Mouse (Mus musculus) Muller cell, postnatal 12 days (primary cell): ENCODE results near the gene Col18a1.
A peak's percentile ranks its signal among the peaks of the same experiment; 100 is the strongest.

Experiments
- DNase-seq: peaks from one replicate; pipeline ENCODE4 v3.0.0-alpha.2; 2015; ENCODE audit errors: inconsistent ontology term

The Col18a1 gene

DNA sequence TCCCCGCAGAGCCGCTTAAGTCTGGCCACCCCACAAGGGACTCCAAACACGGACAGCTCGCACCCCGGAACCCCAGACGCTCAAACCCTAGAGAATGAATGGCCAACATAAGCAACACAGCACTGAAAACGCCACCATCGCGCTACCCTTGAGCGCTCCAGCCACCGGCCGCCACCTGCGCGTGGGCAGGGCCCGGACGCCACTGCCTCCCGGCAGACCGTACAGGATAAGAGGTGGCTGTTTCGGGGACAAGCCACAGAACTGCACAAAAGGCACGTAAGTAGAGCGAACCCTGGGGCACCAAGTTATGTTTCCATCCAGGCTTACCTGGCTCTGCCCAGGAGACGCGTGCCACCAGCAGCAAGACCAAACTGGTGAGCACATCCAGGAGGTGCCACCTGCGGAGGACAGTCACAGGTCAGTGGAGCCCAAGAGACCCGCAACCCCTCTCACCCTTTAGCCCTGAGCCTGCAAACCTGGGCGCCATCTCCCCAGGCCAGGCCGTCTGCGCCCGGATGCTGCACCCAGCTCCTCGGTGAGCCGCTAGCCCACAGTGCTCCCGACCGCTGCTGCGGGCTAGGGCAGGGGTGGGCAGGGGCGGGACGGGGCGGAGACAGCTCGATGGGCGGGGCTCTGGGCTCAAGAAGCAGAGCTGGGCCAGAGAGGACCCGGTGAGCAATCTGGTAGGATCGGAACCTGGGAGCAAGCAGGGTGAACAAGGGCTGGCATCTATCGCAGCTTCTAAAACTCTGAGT lies at the start of gene Col18a1:
Gene Col18a1, minus strand, starts transcription at position 586 of the 755 bp plus-strand sequence.
- peak; percentile 87 for DNase-seq

- no peak for DNase-seq
These were observed 49.3 kb upstream of the Col18a1 start for GRCm38 (mm10) chr10:77215641-77216040.

DNA sequence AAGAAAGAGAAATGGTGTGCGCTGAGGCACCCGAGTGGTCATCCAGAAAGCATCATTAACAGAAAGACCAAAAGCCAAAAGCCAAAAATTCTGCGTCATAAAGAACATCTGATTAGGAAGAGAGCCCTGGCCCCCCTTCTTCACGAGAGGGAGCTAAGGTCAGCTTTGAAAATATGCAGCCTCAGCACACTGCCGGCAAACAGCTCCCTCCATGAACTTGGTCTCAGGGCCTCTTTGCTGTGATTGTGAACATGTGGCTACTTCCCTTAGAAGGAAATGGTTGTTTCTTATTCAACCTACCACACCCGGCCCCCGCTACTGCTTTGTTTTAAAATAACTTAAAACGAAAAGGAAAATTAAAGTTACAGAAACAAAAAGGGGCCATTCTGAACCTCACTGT lies 48.2 kb upstream of the Col18a1 start:
- DNase-seq: no peak

DNA sequence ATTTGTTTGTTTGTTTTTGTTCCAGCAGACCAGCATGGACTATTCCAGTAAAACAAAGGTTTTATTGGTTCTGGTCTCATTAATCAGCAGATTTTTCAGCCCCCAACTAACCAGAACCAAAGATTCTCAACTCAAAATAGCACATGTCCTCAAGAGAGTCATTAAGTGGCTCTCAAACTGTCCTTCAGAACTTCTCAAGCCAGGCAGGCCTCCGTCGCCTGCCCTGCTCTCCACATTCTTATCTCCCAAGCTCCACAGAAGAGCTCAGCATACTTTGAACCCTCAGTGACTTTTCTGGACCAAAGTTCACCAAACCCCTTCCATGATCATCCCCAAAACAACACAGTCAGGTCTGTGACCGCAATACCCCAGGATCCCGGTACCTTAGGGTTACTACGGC lies 47.1 kb upstream of the Col18a1 start:
- no peak for DNase-seq

GRCm38 (mm10) chr10:77212354-77213120 lies 46.2 kb upstream of the Col18a1 start:
- DNase-seq: peak; percentile 37

DNA sequence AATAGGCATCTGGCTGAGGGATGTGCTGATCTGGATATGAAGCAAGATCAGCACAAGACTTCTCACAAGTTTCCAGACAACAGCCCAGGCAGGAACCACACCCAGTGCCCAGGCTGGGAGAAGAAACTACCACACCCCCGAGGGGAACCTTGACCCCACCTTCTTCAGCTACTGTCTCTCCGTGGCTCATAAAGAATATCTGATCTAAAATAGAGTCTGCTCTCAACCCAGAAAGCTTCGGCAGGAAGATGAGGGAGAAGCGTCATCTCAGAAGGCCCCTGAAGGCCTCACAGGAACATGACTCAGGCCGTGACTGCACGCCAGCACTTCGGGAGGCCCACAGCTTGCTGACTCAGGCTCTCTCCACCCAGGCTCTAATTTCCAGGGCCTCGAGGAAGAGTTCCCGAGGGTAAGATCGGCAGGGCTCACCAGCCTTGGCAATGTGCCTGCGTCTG lies 44.8 kb upstream of the Col18a1 start:
- DNase-seq: peak; percentile 73

DNA sequence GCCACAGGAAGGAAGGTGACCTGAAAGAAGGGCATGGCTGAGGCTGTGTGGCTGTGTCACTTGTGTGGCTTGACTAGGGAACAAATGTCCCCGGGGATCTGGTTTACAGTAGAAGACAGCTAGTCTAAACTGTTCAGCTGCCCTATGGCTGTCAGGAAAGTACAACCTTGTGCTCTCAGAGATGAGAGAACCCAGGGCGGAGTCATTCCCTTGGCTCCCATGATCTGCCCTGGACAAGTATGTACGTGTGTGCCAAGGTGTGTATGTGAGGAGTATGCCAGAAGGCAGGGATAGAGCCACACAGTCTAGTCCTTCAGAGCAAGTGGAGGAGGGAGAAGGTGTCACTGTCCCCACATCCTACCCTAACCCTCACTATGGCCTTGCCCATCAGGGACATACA lies 44.3 kb upstream of the Col18a1 start:
- DNase-seq: no peak

- DNase-seq: no peak
These were observed 42.9 kb upstream of the Col18a1 start for GRCm38 (mm10) chr10:77209261-77209660.

GRCm38 (mm10) chr10:77206565-77207079 lies 40.3 kb upstream of the Col18a1 start:
- DNase-seq: peak; percentile 88

DNA sequence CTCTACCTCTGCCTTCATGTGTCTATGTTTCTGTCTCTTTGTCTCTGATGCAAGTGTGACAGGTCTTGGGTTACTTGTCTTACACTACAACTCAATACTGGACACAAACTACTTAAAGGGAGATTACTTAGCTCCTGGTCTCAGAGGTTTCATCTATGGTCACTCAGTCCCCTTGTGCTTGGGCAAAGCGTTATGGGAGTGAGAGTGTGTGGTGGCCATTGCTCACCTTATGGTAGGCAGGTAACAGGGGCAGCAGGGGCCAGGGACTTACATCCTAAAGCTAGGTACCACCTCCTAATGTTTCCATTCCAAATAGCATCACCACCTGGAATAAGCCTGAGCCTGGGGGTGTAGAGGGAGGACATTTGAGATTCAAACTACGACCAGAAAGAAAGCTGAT lies 39.8 kb upstream of the Col18a1 start:
- no peak for DNase-seq

- no peak for DNase-seq
These were observed 37.6 kb upstream of the Col18a1 start for GRCm38 (mm10) chr10:77203960-77204359.

- DNase-seq: peak; percentile 85
These were observed 35.6 kb upstream of the Col18a1 start for GRCm38 (mm10) chr10:77201919-77202318.

DNA sequence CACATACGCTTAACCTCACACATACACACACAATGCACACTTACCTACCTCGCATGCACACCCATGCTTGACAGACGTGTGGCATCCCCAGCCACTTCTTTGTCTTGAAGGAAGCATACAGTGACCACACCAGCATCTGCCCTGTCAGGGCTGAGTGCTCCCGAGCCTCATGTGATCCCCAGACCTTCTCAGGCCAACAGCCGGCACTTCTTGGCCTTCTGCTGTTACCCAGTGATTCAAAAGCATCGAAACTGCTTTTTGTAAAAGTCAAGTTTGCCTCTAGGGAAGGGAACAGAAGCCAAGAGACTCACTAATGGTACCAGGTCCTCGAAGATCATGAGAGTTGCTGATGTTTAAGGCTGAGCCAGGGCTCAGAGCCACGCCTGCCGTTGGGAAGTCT lies 33.9 kb upstream of the Col18a1 start:
- DNase-seq: no peak

GRCm38 (mm10) chr10:77199229-77199628 lies 32.9 kb upstream of the Col18a1 start:
- DNase-seq: no peak

- no peak for DNase-seq
These were observed 31.3 kb upstream of the Col18a1 start for GRCm38 (mm10) chr10:77197469-77198209.

DNA sequence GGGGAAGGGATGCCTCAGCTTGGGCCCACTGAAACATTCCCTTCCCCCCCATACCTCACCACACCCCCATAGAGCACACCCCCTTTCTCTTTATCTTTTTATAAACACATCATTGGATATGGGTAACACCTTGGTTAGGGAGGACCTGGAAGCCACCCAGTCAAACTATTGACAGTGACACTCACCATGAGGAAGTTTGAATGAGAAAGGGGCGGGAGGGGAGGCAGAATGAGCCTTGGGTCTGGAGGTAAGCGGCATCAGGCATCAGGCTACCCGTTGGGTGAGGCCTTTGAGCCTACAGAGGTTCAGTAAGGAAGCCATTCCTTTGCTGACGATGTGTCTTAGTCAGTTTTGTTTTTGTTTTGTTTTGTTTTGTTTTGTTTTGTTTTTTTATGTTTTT lies 30.3 kb upstream of the Col18a1 start:
- DNase-seq: no peak

- DNase-seq: no peak
These were observed 29.8 kb upstream of the Col18a1 start for GRCm38 (mm10) chr10:77196115-77196514.

DNA sequence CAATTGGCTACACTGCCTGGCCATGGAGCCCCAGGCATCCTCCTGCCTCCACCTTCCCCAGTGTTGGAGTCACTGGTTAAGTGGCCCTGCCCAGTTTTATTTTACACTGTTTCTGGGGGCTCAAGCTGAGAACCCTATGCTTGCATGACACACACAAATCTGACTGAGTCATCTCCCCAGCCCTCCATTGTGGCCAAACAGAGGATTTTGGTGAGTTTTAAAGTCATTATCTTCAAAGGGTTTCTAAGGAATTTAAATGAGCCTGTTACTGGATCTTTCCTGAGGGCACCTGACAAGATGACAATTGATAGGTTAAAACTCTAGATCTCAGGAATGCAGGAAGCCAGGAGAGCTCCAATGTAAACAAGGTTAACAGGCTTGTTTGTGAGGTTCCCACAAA lies 27.1 kb upstream of the Col18a1 start:
- DNase-seq: peak; percentile 63

GRCm38 (mm10) chr10:77192745-77193144 lies 26.4 kb upstream of the Col18a1 start:
- no peak for DNase-seq

- DNase-seq: peak; percentile 64
These were observed 24.9 kb upstream of the Col18a1 start for GRCm38 (mm10) chr10:77190967-77191915.

GRCm38 (mm10) chr10:77187427-77187826 lies 21.1 kb upstream of the Col18a1 start:
- no peak for DNase-seq
